16 mouse cellular contexts compared by ENCODE assay signal in the genomic region with DNA sequence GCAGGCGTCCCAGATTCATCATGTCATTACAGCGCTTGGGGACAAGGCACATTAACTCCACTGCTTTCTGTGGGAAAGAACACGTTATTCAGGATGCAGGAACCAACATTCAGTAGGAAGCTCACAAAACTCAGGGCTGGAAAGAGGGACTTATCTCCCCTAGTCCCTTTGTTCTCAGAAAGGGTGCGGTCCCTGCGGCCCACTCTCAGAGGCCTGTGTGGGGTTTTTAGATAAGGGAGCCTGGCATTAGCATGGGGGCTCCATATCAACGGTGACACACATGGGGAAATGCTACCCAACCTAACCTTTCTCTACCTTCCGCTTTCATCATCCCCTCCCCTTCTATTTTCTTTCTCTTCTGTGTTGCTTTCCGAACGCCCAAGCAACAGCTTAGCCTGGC.
DNase-seq lines count a peak whose midpoint lies in the region; ATAC-seq and TF ChIP-seq lines count a peak whose summit lies in the region.
"Had no signal": no experiment of that assay in that cellular context is flagged by ENCODE, and none has a peak within 500 bp of the region (broad histone marks: within the 10 kb centered on the region; RNA-seq: fewer than 3 reads in every experiment).

No protein-coding gene starts in this region.

- TF ChIP-seq CTCF in liver, postnatal 0 days (IDR thresholded peaks at IDR 0.05; ENCODE audit: low read depth): no peak
- no peak for TF ChIP-seq CTCF in thymus, adult 2 months (IDR thresholded peaks at IDR 0.05; ENCODE audit: borderline replicate concordance, control insufficient read depth, extremely low read depth, insufficient read depth, low read length, poor library complexity)

- TF ChIP-seq EP300 in liver, postnatal 0 days (IDR thresholded peaks at IDR 0.05; ENCODE audit: low read depth): peak; percentile 96

- 38% methylated on average over 9 of the region's 9 CpGs for WGBS in heart, embryonic 14.5 days
- 47% methylated on average over 9 of the region's 9 CpGs for WGBS in liver, postnatal 0 days (ENCODE audit: insufficient replicate concordance)
- WGBS in thymus, adult 2 months: 93% methylated on average over 9 of the region's 9 CpGs

- no peak overlapping the region for H3K4me3 ChIP-seq in heart, embryonic 14.5 days (ENCODE audit: control insufficient read depth in 1 of 2, insufficient read depth in 1 of 2, low read depth in 1 of 2, low read length in 2 of 2)
- peak overlapping the region; percentile 13; the same call in 1 of the 2 replicates for H3K4me3 ChIP-seq in liver, postnatal 0 days (ENCODE audit: low read depth, low read length)
- no peak overlapping the region for H3K4me3 ChIP-seq in thymus, adult 2 months (ENCODE audit: control insufficient read depth, insufficient read depth, low read length)
- H3K4me3 ChIP-seq: neural tube, embryonic 15.5 days had no signal

- H3K4me2 ChIP-seq in heart, embryonic 14.5 days (ENCODE audit: low read length): no peak overlapping the region
- H3K4me2 ChIP-seq in liver, postnatal 0 days (ENCODE audit: low read depth, low read length): peak overlapping the region; percentile 61
- H3K4me2 ChIP-seq: neural tube, embryonic 15.5 days had no signal

- peak overlapping the region; percentile 4 to 43; a peak in 3 of 4 replicates for H3K27ac ChIP-seq in heart, embryonic 14.5 days (replicated peaks in 1 of 2; ENCODE audit: control insufficient read depth in 1 of 2, insufficient read depth in 1 of 2, low read depth in 2 of 2, low read length in 2 of 2)
- H3K27ac ChIP-seq in liver, postnatal 0 days (ENCODE audit: low read depth): peak overlapping the region; percentile 75
- H3K27ac ChIP-seq in thymus, adult 2 months (ENCODE audit: control insufficient read depth, insufficient read depth, low read length): no peak overlapping the region
- H3K27ac ChIP-seq: macrophage; neural tube, embryonic 15.5 days had no signal

- no peak for ATAC-seq in heart, embryonic 14.5 days (ENCODE audit: insufficient number of reproducible peaks, insufficient read depth, low FRiP score, low read depth)
- peak; percentile 83 for ATAC-seq in erythroid progenitor cell, adult 5-6 weeks (replicated peaks; ENCODE audit: low FRiP score, poor library complexity, severe bottlenecking)
- peak; percentile 84 for ATAC-seq in liver, postnatal 0 days
- ATAC-seq: CD4-positive, CD25-positive, alpha-beta regulatory T cell, adult 4 months; Patski had no signal

- H3K27me3 ChIP-seq in heart, embryonic 14.5 days (ENCODE audit: control insufficient read depth, insufficient read depth, low read length): no peaks in the 10 kb centered on the region
- H3K27me3 ChIP-seq in liver, postnatal 0 days (ENCODE audit: insufficient read depth, low read length): no peaks in the 10 kb centered on the region
- H3K27me3 ChIP-seq in thymus, adult 2 months (ENCODE audit: control insufficient read depth, insufficient read depth, low read length): no peaks in the 10 kb centered on the region
- H3K27me3 ChIP-seq: neural tube, embryonic 15.5 days; Patski had no signal

- peaks cover 24 to 41% of the 10 kb centered on the region in 2 experiments for H3K4me1 ChIP-seq in heart, embryonic 14.5 days (ENCODE audit: control insufficient read depth in 2 of 2, insufficient read depth in 2 of 2, low read length in 2 of 2)
- H3K4me1 ChIP-seq in liver, postnatal 0 days (ENCODE audit: insufficient read depth): peaks cover 41% of the 10 kb centered on the region
- no peaks in the 10 kb centered on the region for H3K4me1 ChIP-seq in thymus, adult 2 months (replicated peaks; ENCODE audit: control insufficient read depth, insufficient read depth, low read length)
- H3K4me1 ChIP-seq: neural tube, embryonic 15.5 days had no signal

- H3K9me3 ChIP-seq in heart, embryonic 14.5 days (ENCODE audit: control insufficient read depth, low read length): no peaks in the 10 kb centered on the region
- H3K9me3 ChIP-seq in liver, postnatal 0 days (ENCODE audit: low read length): no peaks in the 10 kb centered on the region
- H3K9me3 ChIP-seq: neural tube, embryonic 15.5 days had no signal

- H3K36me3 ChIP-seq in heart, embryonic 14.5 days (ENCODE audit: control insufficient read depth, insufficient read depth, low read length): peaks cover 80% of the 10 kb centered on the region
- peaks cover 19% of the 10 kb centered on the region; the same call in 1 of the 2 replicates for H3K36me3 ChIP-seq in liver, postnatal 0 days (replicated peaks; ENCODE audit: insufficient read depth, low read length)
- no peaks in the 10 kb centered on the region for H3K36me3 ChIP-seq in thymus, adult 2 months (ENCODE audit: control insufficient read depth, insufficient read depth, low read length)

- intact Hi-C loops in heart, postnatal 14 days (cut with DNase I): no loop called here

- H3K9ac ChIP-seq in heart, embryonic 14.5 days (ENCODE audit: low read length): no peak overlapping the region
- H3K9ac ChIP-seq in liver, postnatal 0 days (replicated peaks): peak overlapping the region; percentile 8; the same call in 1 of the 2 replicates
- H3K9ac ChIP-seq: neural tube, embryonic 15.5 days had no signal

- no peak for DNase-seq in heart, postnatal 14 days
- DNase-seq in c-Kit-negative CD71-positive TER-119-positive erythroid progenitor cells, embryonic 14.5 days (ENCODE audit: low read depth, low spot score): peak; percentile 55
- DNase-seq in liver, postnatal 0 days: peak; percentile 44
- DNase-seq in thymus, adult 2 months: no peak
- DNase-seq in cerebellum, adult 9-11 months: no peak
- no peak for DNase-seq in layer of hippocampus, adult 9-11 months
- DNase-seq: cerebellum, adult 11 months; kidney, adult 18-20 months; kidney, postnatal 36 days; lung, adult 18-20 months had no signal

- TF ChIP-seq POLR2A in thymus, adult 2 months (IDR thresholded peaks at IDR 0.05; ENCODE audit: control insufficient read depth, extremely low read depth, insufficient read depth, low read length, poor library complexity): no peak

Comparison
In these comparisons a context has a peak if more than half of its experiments do, and no peak if none do; other contexts are left out.
1. DNase-seq: peak in c-Kit-negative CD71-positive TER-119-positive erythroid progenitor cells, embryonic 14.5 days (single experiment) and liver, postnatal 0 days (single experiment); none in heart, postnatal 14 days (0 of 2), thymus, adult 2 months (single experiment), cerebellum, adult 9-11 months (single experiment) and layer of hippocampus, adult 9-11 months (single experiment).